Mouse (Mus musculus): ENCODE measurements around the gene Map4k2. TPM values are rescaled to one million over a fixed set of nuclear protein-coding genes. Genes with fewer than 3 reads are reported as not detected.

Map4k2 gene
- polyA plus RNA-seq, 1 experiment: 110 TPM

GRCm38 (mm10) chr19:6373539-6374400 is 32.8 kb downstream of the Map4k2 start:
- peak; percentile 71 for DNase-seq (ENCODE audit: low read depth)
- TF ChIP-seq CTCF (IDR thresholded peaks at IDR 0.05; ENCODE audit: borderline replicate concordance, extremely low read depth, insufficient read depth, insufficient read length): peak; percentile 78
- no peak for TF ChIP-seq POLR2A (IDR thresholded peaks at IDR 0.05; ENCODE audit: borderline replicate concordance, extremely low read depth, insufficient read depth, insufficient read length, poor library complexity, severe bottlenecking)

GRCm38 (mm10) chr19:6374571-6374970 is 33.6 kb downstream of the Map4k2 start:
- TF ChIP-seq POLR2A (IDR thresholded peaks at IDR 0.05; ENCODE audit: borderline replicate concordance, extremely low read depth, insufficient read depth, insufficient read length, poor library complexity, severe bottlenecking) (no peak), CTCF (IDR thresholded peaks at IDR 0.05; ENCODE audit: borderline replicate concordance, extremely low read depth, insufficient read depth, insufficient read length) (no peak)
- DNase-seq (ENCODE audit: low read depth): no peak

GRCm38 (mm10) chr19:6375423-6376254 is 34.7 kb downstream of the Map4k2 start:
- no peak for TF ChIP-seq POLR2A (IDR thresholded peaks at IDR 0.05; ENCODE audit: borderline replicate concordance, extremely low read depth, insufficient read depth, insufficient read length, poor library complexity, severe bottlenecking)
- no peak for TF ChIP-seq CTCF (IDR thresholded peaks at IDR 0.05; ENCODE audit: borderline replicate concordance, extremely low read depth, insufficient read depth, insufficient read length)
- DNase-seq (ENCODE audit: low read depth): peak; percentile 25

- DNase-seq (ENCODE audit: low read depth): peak; percentile 28
- TF ChIP-seq POLR2A (IDR thresholded peaks at IDR 0.05; ENCODE audit: borderline replicate concordance, extremely low read depth, insufficient read depth, insufficient read length, poor library complexity, severe bottlenecking) (no peak), CTCF (IDR thresholded peaks at IDR 0.05; ENCODE audit: borderline replicate concordance, extremely low read depth, insufficient read depth, insufficient read length) (peak; percentile 79)
These were observed 35.3 kb downstream of the Map4k2 start for GRCm38 (mm10) chr19:6376255-6376564.

GRCm38 (mm10) chr19:6376643-6377042 is 35.7 kb downstream of the Map4k2 start:
- no peak for TF ChIP-seq CTCF (IDR thresholded peaks at IDR 0.05; ENCODE audit: borderline replicate concordance, extremely low read depth, insufficient read depth, insufficient read length)
- TF ChIP-seq POLR2A (IDR thresholded peaks at IDR 0.05; ENCODE audit: borderline replicate concordance, extremely low read depth, insufficient read depth, insufficient read length, poor library complexity, severe bottlenecking): no peak
- DNase-seq (ENCODE audit: low read depth): no peak

GRCm38 (mm10) chr19:6377327-6378040 is 36.5 kb downstream of the Map4k2 start:
- peak; percentile 31 for DNase-seq (ENCODE audit: low read depth)
- TF ChIP-seq CTCF (IDR thresholded peaks at IDR 0.05; ENCODE audit: borderline replicate concordance, extremely low read depth, insufficient read depth, insufficient read length): no peak
- TF ChIP-seq POLR2A (IDR thresholded peaks at IDR 0.05; ENCODE audit: borderline replicate concordance, extremely low read depth, insufficient read depth, insufficient read length, poor library complexity, severe bottlenecking): no peak

GRCm38 (mm10) chr19:6380411-6381166 is 39.7 kb downstream of the Map4k2 start:
- DNase-seq (ENCODE audit: low read depth): no peak
- TF ChIP-seq POLR2A (IDR thresholded peaks at IDR 0.05; ENCODE audit: borderline replicate concordance, extremely low read depth, insufficient read depth, insufficient read length, poor library complexity, severe bottlenecking) (no peak), CTCF (IDR thresholded peaks at IDR 0.05; ENCODE audit: borderline replicate concordance, extremely low read depth, insufficient read depth, insufficient read length) (no peak)

- no peak for TF ChIP-seq POLR2A (IDR thresholded peaks at IDR 0.05; ENCODE audit: borderline replicate concordance, extremely low read depth, insufficient read depth, insufficient read length, poor library complexity, severe bottlenecking)
- TF ChIP-seq CTCF (IDR thresholded peaks at IDR 0.05; ENCODE audit: borderline replicate concordance, extremely low read depth, insufficient read depth, insufficient read length): no peak
- no peak for DNase-seq (ENCODE audit: low read depth)
These were observed 40.3 kb downstream of the Map4k2 start for GRCm38 (mm10) chr19:6381238-6381637.

- no peak for TF ChIP-seq CTCF (IDR thresholded peaks at IDR 0.05; ENCODE audit: borderline replicate concordance, extremely low read depth, insufficient read depth, insufficient read length)
- no peak for TF ChIP-seq POLR2A (IDR thresholded peaks at IDR 0.05; ENCODE audit: borderline replicate concordance, extremely low read depth, insufficient read depth, insufficient read length, poor library complexity, severe bottlenecking)
- DNase-seq (ENCODE audit: low read depth): no peak
These were observed 41.5 kb downstream of the Map4k2 start for GRCm38 (mm10) chr19:6382323-6382924.

- TF ChIP-seq POLR2A (IDR thresholded peaks at IDR 0.05; ENCODE audit: borderline replicate concordance, extremely low read depth, insufficient read depth, insufficient read length, poor library complexity, severe bottlenecking): no peak
- no peak for TF ChIP-seq CTCF (IDR thresholded peaks at IDR 0.05; ENCODE audit: borderline replicate concordance, extremely low read depth, insufficient read depth, insufficient read length)
- no peak for DNase-seq (ENCODE audit: low read depth)
These were observed 42.5 kb downstream of the Map4k2 start for GRCm38 (mm10) chr19:6383470-6383869.
